Mouse (Mus musculus): ENCODE data around the gene Ipo9. TPM values are rescaled to one million over a fixed set of nuclear protein-coding genes. Genes with fewer than 3 reads are reported as not detected.

Ipo9 gene
- total and polyA plus RNA-seq, 3 experiments = 27.4 to 56.2 TPM; not detected in 1

DNA sequence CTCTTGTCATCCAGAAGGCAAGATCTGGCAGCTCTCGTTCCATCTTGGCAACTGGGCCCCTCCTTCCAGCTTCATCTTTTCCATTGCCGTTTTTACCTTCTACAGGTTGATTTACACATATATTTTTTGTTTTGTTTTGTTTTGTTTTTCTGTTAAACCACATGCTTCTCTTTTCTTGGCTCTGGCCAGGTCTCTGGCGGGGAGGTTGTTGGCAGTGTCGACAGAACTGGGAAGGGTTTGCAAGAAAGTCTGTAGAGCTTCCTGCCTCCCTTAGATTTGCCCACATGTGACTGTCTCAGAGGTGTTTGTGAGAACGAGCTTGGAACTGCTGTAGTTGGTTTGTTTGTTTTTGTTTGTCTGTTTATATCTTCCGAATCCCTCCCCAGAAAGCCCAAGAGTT is 10.7 kb upstream of the Ipo9 start:
- TF ChIP-seq EP300 (IDR thresholded peaks at IDR 0.05; ENCODE audit: low read depth in 1 of 2, low read length in 2 of 2) (no peak), MEF2A (IDR thresholded peaks at IDR 0.05; ENCODE audit: extremely low read depth, insufficient replicate concordance, low read depth, low read length, poor library complexity, severe bottlenecking) (no peak), MAZ (IDR thresholded peaks at IDR 0.05; ENCODE audit: low read depth, low read length) (no peak), POLR2AphosphoS5 (IDR thresholded peaks at IDR 0.05; ENCODE audit: borderline replicate concordance, low read depth, low read length) (no peak)
- no peak for DNase-seq (ENCODE audit: low read depth, low spot score)
- no peaks in the 10 kb centered on the region for H3K9me3 ChIP-seq (replicated peaks; ENCODE audit: insufficient read depth, low read length)
- H3K79me2 ChIP-seq (ENCODE audit: control insufficient read depth, insufficient read depth, low read length, poor library complexity) = no peaks in the 10 kb centered on the region
- no peak overlapping the region for H3K4me3 ChIP-seq (ENCODE audit: control insufficient read depth in 1 of 2, insufficient read depth in 1 of 2, low read depth in 2 of 2, low read length in 2 of 2)
- no peak overlapping the region for H3K9ac ChIP-seq (ENCODE audit: control insufficient read depth, low read depth, low read length, poor library complexity, severe bottlenecking)
- peaks cover 0 to 3% of the 10 kb centered on the region in 2 experiments; a peak in 2 of 4 replicates for H3K36me3 ChIP-seq (ENCODE audit: control insufficient read depth in 1 of 2, insufficient read depth in 2 of 2, low read length in 2 of 2)
- no peak overlapping the region for H3K27ac ChIP-seq (ENCODE audit: control insufficient read depth, low read depth, low read length)
- no peaks in the 10 kb centered on the region for H3K27me3 ChIP-seq (ENCODE audit: control insufficient read depth in 1 of 2, insufficient read depth in 2 of 2, low read length in 2 of 2)
- 0 out of 4 replicates have a peak, but pooled peaks cover 0 to 2% of the 10 kb centered on the region in 2 experiments for H3K4me1 ChIP-seq (ENCODE audit: control insufficient read depth in 1 of 2, insufficient read depth in 2 of 2, low read length in 2 of 2)

DNA sequence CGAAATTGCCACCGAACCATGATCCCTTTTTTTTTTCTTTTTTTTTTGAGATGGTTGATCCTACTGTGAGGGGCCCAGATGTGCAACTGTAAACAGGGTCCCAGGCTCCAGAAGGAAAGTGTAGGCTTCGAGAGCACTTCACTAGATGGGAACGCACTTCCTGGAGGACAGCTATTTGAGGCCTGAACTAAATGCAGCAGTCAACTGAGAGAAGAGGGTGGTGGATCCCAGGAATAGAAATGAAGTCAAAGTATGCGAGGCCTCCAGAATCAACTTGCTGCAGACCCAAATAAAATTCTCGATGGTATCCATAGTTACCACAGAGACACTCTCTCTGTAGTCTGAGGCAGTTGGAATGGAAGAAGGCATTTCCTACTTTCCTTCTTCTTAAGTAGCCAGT is 8.5 kb upstream of the Ipo9 start:
- TF ChIP-seq SMC3 (IDR thresholded peaks at IDR 0.05; ENCODE audit: low read depth, low read length) (no peak), TAL1 (IDR thresholded peaks at IDR 0.05; ENCODE audit: low read length) (no peak), ZC3H11A (IDR thresholded peaks at IDR 0.05; ENCODE audit: low read depth, low read length) (no peak), MYB (IDR thresholded peaks at IDR 0.05; ENCODE audit: low read depth, low read length) (no peak), MAFK (IDR thresholded peaks at IDR 0.05; ENCODE audit: borderline replicate concordance, low read depth, low read length) (no peak), ZNF384 (IDR thresholded peaks at IDR 0.05; ENCODE audit: low read depth, low read length) (no peak), USF2 (IDR thresholded peaks at IDR 0.05; ENCODE audit: borderline replicate concordance in 1 of 2, insufficient read depth in 1 of 2, low read depth in 1 of 2, low read length in 2 of 2) (no peak), MAZ (IDR thresholded peaks at IDR 0.05; ENCODE audit: low read depth, low read length) (no peak), ZKSCAN1 (IDR thresholded peaks at IDR 0.05; ENCODE audit: low read depth, low read length) (no peak), ZMIZ1 (IDR thresholded peaks at IDR 0.05; ENCODE audit: low read depth, low read length) (no peak), ELF1 (IDR thresholded peaks at IDR 0.05; ENCODE audit: low read depth, low read length) (no peak), E2F4 (IDR thresholded peaks at IDR 0.05; ENCODE audit: borderline replicate concordance, low read depth, low read length) (no peak), GATA1 (IDR thresholded peaks at IDR 0.05; ENCODE audit: low read depth, low read length) (no peak), CHD1 (IDR thresholded peaks at IDR 0.05; ENCODE audit: low read depth, low read length) (no peak), POLR2AphosphoS2 (IDR thresholded peaks at IDR 0.05; ENCODE audit: low read length) (no peak), RCOR1 (IDR thresholded peaks at IDR 0.05; ENCODE audit: low read depth, low read length) (no peak), NRF1 (IDR thresholded peaks at IDR 0.05; ENCODE audit: insufficient read depth, low read depth, low read length, poor library complexity, severe bottlenecking) (no peak), UBTF (IDR thresholded peaks at IDR 0.05; ENCODE audit: borderline replicate concordance, insufficient read depth, low read depth, low read length) (no peak)
- no peaks in the 10 kb centered on the region for H3K79me2 ChIP-seq (ENCODE audit: control insufficient read depth, insufficient read depth, low read length, poor library complexity)
- no peak for DNase-seq (ENCODE audit: low read depth, low spot score)
- H3K9ac ChIP-seq (ENCODE audit: control insufficient read depth, low read depth, low read length, poor library complexity, severe bottlenecking) = no peak overlapping the region
- H3K4me1 ChIP-seq (ENCODE audit: control insufficient read depth in 1 of 2, insufficient read depth in 2 of 2, low read length in 2 of 2) = 0 out of 4 replicates have a peak, but pooled peaks cover 0 to 2% of the 10 kb centered on the region in 2 experiments
- H3K36me3 ChIP-seq (ENCODE audit: control insufficient read depth in 1 of 2, insufficient read depth in 2 of 2, low read length in 2 of 2) = peaks cover 0 to 4% of the 10 kb centered on the region in 2 experiments; a peak in 2 of 4 replicates
- no peaks in the 10 kb centered on the region for H3K27me3 ChIP-seq (ENCODE audit: control insufficient read depth in 1 of 2, insufficient read depth in 2 of 2, low read length in 2 of 2)
- H3K4me3 ChIP-seq (ENCODE audit: control insufficient read depth in 1 of 2, insufficient read depth in 1 of 2, low read depth in 2 of 2, low read length in 2 of 2) = no peak overlapping the region
- H3K27ac ChIP-seq (ENCODE audit: control insufficient read depth, low read depth, low read length) = no peak overlapping the region
- H3K9me3 ChIP-seq (replicated peaks; ENCODE audit: insufficient read depth, low read length) = no peaks in the 10 kb centered on the region
